Mouse (Mus musculus) regulatory T cell (primary cell): ENCODE measurements at regions not wholly inside any gene's neighbourhood (a gene's known extent, or its start where the extent isn't known, plus 50 kb on each side); places are given as distances from the start of the nearest gene placed in this dataset.

Source experiments
- in situ Hi-C: fragments of 300-600 bp; cut with MboI, MseI; formaldehyde crosslinking; loops from one replicate; pipeline ENCODE4 v1.15.1; 2025; ENCODE audit warnings: high pct_unique_total_duplicates

DNA sequence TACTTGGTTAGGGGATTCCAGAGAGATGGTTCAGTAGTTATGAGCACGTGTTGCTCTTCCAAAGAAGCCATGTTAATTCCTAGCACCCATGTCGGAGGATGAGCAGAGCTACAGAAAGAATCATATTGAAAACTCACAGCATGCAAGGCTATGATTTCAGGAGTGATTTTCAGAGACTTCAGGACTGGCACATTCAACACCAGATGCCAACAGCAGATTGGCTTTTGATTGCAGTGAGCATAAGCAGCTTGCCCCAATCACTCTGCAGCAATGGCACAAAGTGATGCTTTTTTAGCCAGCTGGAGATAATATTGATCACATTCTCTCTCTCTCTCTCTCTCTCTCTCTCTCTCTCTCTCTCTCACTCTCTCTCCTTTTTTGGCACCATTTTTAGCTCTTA, 166.6 kb upstream of the Chrm3 start:
- in situ Hi-C loops = no loop called here

DNA sequence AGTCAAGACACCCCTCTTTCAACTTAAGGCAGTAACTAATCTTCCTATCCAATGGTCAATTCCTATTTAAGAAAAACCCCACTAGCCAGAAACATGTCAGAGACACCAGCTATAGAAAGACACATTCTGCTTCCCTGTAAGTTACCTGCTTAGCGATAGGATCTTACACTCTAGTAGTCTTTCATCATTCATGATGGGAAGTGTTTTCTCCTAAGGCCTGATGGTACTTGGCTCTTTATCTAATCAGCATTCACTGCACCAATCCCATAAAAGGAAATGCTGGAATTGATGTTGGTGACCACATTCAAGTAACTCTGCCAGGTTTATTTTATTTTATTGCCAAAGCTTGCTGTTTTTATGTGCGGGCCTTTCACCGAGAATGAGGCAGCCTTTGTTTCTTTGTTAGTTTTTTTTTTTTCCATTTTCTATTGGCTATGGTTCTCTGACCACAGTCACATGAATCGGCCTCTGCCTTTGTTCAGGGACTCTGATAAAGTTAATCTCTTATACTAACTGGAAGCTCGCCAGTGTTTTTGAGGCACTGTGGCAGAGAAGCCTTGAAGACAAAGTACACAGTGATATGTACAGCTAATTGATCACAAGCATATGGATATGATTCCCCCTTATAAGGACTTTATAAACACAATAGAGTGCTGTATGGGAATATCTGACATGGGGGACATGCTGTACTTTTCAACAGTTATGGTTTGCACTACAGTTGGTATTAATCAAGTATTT, 166.0 kb upstream of the Chrm3 start:
- in situ Hi-C loops = no loop called here

DNA sequence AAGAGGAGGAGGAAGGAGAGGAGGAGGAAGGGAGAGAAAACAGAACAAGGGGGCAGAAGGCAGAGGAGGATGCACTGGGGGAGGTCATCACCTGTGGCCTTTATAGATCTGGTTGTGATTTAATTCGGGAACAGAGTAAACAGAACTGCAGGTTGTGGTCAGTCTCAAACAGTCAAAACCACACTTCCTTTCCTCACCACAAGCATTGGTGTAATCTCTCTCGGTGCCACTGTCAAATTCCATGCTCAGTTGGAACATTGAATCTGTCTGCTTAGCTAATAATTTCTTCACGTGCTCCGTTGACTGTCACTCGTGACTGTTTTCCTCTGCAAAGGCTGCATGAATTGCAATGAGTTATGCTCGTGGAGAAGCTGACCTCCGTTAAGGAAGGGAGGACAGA, 143.6 kb upstream of the Chrm3 start:
- in situ Hi-C loops = no loop called here

- in situ Hi-C loops = no loop called here
Observed at GRCm38 (mm10) chr13:10455323-10455722, 94.7 kb upstream of the Chrm3 start.

- in situ Hi-C loops = no loop called here
Observed at GRCm38 (mm10) chr13:10454667-10455066, 94.0 kb upstream of the Chrm3 start.

GRCm38 (mm10) chr13:10451057-10451456, 90.4 kb upstream of the Chrm3 start:
- in situ Hi-C loops = no loop called here

DNA sequence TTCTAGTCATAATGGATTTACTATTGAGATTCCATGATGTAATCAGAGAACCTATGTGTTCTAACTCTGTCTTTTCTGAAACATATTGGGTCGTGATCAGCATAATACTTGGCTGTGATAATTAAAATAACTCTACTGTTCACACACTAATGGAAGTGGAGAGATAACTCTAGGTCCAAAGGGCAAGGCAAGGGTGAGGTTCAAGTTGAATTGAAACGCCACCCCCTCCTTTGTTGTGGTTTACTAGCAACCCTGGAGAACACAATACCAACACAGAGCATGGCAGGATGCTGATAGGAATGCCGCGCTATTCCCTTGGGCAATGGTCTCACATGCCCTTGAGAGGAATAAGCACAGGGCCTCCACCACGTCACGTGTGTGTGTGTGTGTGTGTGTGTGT, 88.9 kb upstream of the Chrm3 start:
- in situ Hi-C loops = no loop called here

DNA sequence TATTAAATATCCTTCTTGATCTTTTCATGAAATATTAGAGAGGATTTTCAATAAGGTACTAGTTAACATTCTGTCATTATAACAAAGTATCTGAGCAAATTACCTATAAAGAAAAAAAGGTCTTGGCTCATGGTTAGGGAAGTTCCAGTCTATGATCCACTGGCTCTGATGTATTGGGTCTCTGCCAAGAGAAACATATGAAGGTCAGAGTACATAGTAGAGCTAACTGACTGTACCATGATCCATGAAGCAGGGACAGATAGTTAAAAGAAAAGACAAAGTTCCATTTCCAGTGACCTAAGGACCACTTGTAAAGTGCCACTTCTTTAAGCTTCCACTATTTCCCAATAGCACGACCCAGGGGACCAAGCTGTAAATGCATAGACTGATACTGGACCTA, 87.2 kb upstream of the Chrm3 start:
- in situ Hi-C loops = no loop called here

GRCm38 (mm10) chr13:10445679-10446078, 85.0 kb upstream of the Chrm3 start:
- in situ Hi-C loops = no loop called here
